Mouse (Mus musculus): ENCODE results near the gene Pmpcb.

Pmpcb gene

GRCm38 (mm10) chr5:21732177-21732911 lies 4.6 kb upstream of the Pmpcb start:
- no peak for DNase-seq (ENCODE audit: low read depth in 2 of 2, low spot score in 2 of 2)

DNA sequence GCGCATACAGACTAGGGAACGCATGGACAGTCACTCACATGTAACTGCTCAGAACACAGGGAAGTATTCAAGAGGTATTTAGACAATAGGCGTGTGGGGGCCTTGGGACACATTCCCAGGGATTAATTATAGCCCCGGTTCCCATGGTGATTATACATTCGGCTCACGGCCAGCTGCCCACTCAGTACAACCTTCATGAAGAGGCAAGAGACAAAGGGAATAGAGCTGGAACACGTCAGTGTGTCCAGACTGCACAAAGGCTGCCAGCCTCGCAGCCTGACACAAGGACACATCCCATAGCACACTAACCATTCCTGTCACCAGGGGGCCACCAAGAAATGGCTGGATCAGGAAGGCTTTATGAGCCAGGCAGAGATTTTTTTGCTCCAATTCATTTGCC lies 4.0 kb upstream of the Pmpcb start:
- DNase-seq (ENCODE audit: low read depth in 2 of 2, low spot score in 2 of 2), result no peak

DNA sequence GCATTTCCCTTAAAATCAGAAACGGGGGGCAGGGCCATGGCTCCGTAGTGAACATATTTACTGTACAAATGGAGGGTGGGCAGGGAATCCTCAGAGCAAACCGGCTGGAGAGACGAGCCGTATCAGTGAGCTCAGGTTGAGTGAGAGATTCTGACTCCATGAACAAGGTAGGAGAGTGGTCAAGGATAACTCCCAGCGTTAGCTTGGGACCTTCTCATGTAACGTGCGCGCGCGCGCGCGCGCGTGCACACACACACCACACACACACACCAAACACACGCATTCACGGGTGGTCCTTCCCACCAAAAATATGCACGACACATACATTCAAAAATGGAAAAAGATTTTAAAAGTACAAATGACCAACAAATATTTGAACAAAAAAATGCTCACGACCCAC lies 1.8 kb upstream of the Pmpcb start:
- no peak for DNase-seq (ENCODE audit: low read depth in 2 of 2, low spot score in 2 of 2)

GRCm38 (mm10) chr5:21735584-21735983 lies 1.4 kb upstream of the Pmpcb start:
- DNase-seq (ENCODE audit: low read depth in 2 of 2, low spot score in 2 of 2), result peak; percentile 51 to 69

DNA sequence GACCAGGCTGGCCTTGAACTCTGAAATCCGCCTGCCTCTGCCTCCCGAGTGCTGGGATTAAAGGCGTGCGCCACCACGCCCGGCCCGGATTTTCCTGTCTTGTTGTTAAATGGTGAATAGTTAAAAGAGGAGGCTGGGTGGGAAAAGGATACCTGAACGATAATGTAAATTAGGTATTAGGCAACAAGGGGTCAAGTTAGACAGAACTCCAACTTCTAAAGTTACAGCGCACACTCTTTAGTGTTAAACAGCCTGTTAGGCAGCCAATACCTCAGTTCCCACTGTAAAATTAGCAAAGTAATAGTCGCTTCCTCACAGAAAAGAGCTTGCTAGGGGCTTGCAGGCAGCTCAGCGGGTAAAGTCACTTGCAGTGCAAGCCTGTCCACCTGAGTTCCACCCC lies 895 bp upstream of the Pmpcb start:
- DNase-seq (ENCODE audit: low read depth in 2 of 2, low spot score in 2 of 2), result no peak

- no peak for DNase-seq (ENCODE audit: low read depth in 2 of 2, low spot score in 2 of 2)
These were observed 679 bp downstream of the Pmpcb start for GRCm38 (mm10) chr5:21737620-21738019.

GRCm38 (mm10) chr5:21739120-21739519 lies 2.2 kb downstream of the Pmpcb start:
- no peak for DNase-seq (ENCODE audit: low read depth in 2 of 2, low spot score in 2 of 2)

- no peak for DNase-seq (ENCODE audit: low read depth in 2 of 2, low spot score in 2 of 2)
These were observed 2.9 kb downstream of the Pmpcb start for GRCm38 (mm10) chr5:21739881-21740280.

- DNase-seq (ENCODE audit: low read depth in 2 of 2, low spot score in 2 of 2), result no peak
These were observed 6.7 kb downstream of the Pmpcb start for GRCm38 (mm10) chr5:21743606-21744005.

DNA sequence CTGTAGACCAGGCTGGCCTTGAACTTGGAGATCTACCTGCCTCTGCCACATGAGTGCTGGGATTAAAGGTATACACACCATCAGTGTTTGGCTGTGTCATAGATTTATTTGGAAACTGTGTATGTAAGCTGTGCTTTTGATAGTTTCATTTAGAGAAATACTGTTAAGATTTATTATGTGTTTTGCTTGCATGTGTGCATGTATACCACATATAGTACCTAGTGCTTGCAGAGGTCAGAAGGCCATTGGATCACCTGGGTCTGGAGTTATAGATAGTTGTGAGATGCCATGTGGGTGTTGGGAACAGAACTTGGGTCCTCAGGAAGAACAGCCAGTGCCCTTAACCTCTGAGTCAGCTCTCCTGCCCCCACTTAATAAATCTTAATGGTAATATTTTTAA lies 7.7 kb downstream of the Pmpcb start:
- no peak for DNase-seq (ENCODE audit: low read depth in 2 of 2, low spot score in 2 of 2)

- no peak for DNase-seq (ENCODE audit: low read depth in 2 of 2, low spot score in 2 of 2)
These were observed 9.0 kb downstream of the Pmpcb start for GRCm38 (mm10) chr5:21745966-21746365.

DNA sequence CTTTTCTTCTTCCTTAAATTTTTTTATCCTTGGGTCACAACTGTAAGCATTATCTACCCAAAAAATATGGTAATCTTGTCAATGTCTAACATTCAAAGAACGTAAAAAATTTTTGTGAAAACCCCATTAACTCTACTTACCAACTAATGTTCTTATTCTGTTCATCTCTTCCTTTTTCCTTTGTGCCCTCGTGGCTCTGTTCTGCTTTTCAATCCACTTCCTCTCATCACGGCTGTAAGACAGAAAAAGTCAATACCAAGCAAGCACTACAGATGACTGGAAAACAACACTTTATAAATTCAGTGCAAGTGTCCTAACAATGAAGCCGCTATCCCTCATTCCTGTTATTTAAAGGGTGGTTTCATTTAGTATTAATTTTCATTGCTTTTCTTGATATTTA lies 31.6 kb downstream of the Pmpcb start:
- DNase-seq (ENCODE audit: low read depth in 2 of 2, low spot score in 2 of 2), result no peak

DNA sequence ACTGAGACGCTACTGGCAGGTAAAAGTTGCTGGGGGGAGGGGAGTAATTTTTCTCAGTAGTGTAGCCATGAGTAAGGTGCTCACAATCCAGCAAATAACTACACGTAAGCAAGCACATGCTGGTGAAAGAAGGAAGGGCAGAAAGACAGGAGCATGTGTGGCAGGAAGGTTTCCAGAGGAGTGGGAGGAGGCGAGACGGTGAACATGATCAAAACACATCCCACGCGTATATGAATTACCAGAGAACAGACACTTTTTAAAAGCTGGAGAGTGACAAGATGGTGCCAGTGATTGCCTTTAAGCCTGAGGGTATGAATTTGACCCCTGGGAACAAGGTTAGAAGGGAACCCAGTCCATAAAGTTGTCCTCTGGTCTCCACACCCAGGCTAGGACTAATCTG lies 32.9 kb downstream of the Pmpcb start:
- DNase-seq (ENCODE audit: low read depth in 2 of 2, low spot score in 2 of 2), result no peak

DNA sequence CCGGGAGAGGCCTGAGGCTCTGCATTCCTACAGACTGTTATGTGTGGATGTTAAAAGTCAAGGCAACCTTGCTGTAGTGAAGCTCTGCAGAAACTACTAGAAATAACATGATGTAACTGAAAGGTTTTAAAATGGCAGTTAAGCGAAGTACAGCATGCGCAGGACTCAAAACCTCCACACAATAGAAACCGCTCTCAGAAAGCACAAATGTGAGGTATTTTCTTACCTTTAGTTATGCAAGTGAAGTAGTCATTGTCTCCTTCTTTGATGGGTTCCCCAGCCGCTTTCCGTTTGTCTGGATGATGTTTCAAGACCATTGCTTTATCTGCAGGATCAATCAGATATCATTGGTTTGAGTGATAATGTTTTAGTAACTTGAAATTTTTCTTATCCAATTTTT lies 39.5 kb downstream of the Pmpcb start:
- DNase-seq (ENCODE audit: low read depth in 2 of 2, low spot score in 2 of 2), result no peak

DNA sequence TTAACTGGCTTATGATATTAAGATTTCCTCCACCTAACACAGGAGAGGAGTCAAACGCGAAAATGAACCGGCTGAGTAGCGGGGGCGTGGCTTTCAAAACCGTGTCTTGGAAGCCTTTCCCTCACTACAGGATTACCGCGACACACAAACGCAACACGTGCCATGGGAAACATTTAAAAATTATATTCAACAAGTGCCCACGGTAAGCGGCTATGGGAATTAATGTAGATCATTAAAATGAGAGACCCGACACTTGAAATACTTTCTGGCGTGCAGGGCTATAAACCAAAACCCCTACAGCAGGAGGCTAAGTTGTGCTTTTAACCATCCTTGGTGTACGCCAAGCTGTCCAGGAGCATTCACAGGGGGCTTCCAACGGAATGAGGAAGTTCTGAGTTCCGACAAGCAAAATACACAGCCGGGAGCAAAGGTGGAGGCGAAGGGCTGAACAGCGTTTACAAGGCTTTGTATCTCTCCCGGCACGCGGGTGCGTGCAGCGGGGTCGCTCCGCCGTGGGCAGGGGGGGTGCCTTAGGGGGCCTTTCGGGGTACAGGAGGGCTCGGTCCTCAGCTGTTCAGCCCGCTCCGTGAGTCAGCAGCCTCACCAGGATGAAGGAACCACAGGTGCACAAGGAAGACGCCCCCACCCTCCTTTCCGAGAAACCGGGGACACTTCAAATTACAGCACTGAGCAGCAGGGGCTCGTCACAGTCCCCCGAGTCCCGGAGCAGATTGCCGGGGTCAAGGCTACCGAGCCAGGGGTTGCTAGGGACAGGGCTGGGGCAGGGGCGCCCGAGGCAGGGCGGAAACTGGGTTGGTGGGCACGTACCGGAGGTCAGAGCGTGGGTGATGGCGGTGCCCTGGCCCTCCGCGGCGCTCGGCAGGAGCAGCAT lies 47.5 kb downstream of the Pmpcb start:
- DNase-seq (ENCODE audit: low read depth in 2 of 2, low spot score in 2 of 2), result peak; percentile 31 to 42

DNA sequence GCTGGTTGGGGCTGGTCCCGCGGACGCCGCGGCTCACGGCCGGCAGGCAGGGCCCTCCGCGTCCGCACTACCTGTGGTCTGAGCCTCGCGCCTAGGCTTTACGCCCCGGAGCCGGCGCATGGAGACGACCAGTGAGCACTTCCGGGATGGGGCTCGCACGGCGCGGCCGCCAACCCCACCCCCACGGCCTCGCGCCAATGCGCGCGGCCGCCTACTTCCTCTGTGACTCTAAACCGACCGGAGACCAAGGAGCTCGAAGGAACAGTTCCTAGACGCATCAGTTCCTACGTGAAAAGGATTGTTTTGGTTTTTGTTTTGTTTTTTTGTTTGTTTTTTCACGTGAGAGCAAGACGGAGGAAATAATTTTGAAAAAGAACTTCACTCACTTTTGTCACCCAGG lies 48.1 kb downstream of the Pmpcb start, which contains the start of the genes Dnajc2 and Psmc2:
Gene Dnajc2 (minus strand): TSS at position 199 of the 400 bp plus-strand sequence.
Gene Psmc2 (plus strand): TSS at position 231 of the 400 bp plus-strand sequence.
- peak; percentile 81 to 85 for DNase-seq (ENCODE audit: low read depth in 2 of 2, low spot score in 2 of 2)

GRCm38 (mm10) chr5:21785776-21786175 lies 48.8 kb downstream of the Pmpcb start:
- DNase-seq (ENCODE audit: low read depth in 2 of 2, low spot score in 2 of 2), result no peak

- peak; percentile 92 to 95 for DNase-seq (ENCODE audit: low read depth in 2 of 2, low spot score in 2 of 2)
These were observed 49.6 kb downstream of the Pmpcb start for GRCm38 (mm10) chr5:21786258-21787185.

GRCm38 (mm10) chr5:21787186-21788105 lies 50.5 kb downstream of the Pmpcb start:
- DNase-seq (ENCODE audit: low read depth in 2 of 2, low spot score in 2 of 2), result no peak

- DNase-seq (ENCODE audit: low read depth in 2 of 2, low spot score in 2 of 2), result no peak
These were observed 52.1 kb downstream of the Pmpcb start for GRCm38 (mm10) chr5:21789061-21789460.
